Mouse (Mus musculus): ENCODE results near the gene Pdss2.

- peak; percentile 39; the same call in 1 of the 2 replicates for TF ChIP-seq HCFC1 (IDR thresholded peaks at IDR 0.05; ENCODE audit: borderline replicate concordance, insufficient read depth, low read length)
- TF ChIP-seq ZC3H11A (IDR thresholded peaks at IDR 0.05; ENCODE audit: borderline replicate concordance, low read depth, low read length), result no peak
- TF ChIP-seq MAFK (IDR thresholded peaks at IDR 0.05; ENCODE audit: insufficient read depth, low read depth, low read length), result no peak
- no peak for TF ChIP-seq CHD2 (IDR thresholded peaks at IDR 0.05; ENCODE audit: low read depth, low read length)
Measured at GRCm38 (mm10) chr10:43479436-43480157, 258.3 kb downstream of the Pdss2 start.

All from ES-E14 (cell line).